Mouse (Mus musculus): Measurements from ENCODE around the gene Krt33a. TPM values are rescaled to one million over a fixed set of nuclear protein-coding genes. Genes with fewer than 3 reads are reported as not detected.

Krt33a gene
- not detected in 2 replicates for polyA plus RNA-seq (2014; fragmentation: Nextera tagmentation; extraction: Ambion mirVana)

GRCm38 (mm10) chr11:100016112-100016511, at the start of gene Krt33a:
Gene Krt33a (minus strand): TSS chr11:100016212.
- Histone ChIP-seq H3K4me3 (ENCODE audit: low read depth, low read length) (no peak within 1 kb of the TSS), H3K27ac (ENCODE audit: low read depth, low read length) (no peak within 1 kb of the TSS), H3K4me2 (replicated peaks; ENCODE audit: low read depth, low read length) (no peak within 1 kb of the TSS), H3K36me3 (ENCODE audit: control insufficient read depth, insufficient read depth, low read length) (no peaks in the 10 kb centered on the region), H3K9ac (ENCODE audit: low read depth, low read length) (no peak within 1 kb of the TSS), H3K9me3 (ENCODE audit: control insufficient read depth, low read length) (no peaks in the 10 kb centered on the region), H3K4me1 (replicated peaks; ENCODE audit: control insufficient read depth, insufficient read depth, low read length) (no peaks in the 10 kb centered on the region), H3K27me3 (ENCODE audit: control insufficient read depth, insufficient read depth, low read length) (no peaks in the 10 kb centered on the region)
- DNase-seq (ENCODE audit: low spot score): no peak
- 78% methylated on average over 3 of the region's 4 CpGs for WGBS
- ATAC-seq (ENCODE audit: low FRiP score): no peak

DNA sequence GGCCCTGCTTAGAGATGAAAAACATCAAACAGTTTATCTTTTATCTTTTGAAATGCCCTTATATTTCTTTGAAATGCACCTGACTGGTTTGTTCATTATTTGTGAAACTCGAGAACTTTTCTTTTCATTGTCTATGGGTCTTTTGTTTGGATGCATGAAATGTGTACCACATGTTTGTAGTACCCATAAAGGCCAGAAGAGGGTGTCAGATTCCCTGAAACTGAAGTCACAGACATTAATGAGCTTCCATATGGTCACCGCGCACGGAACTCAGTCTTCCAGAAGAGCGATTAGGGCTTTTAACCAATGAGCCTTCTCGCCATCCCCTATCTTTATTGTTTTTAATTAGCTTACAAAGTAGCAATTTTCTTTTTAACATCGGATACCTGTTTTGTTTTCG, 42.9 kb upstream of the Krt33a start:
- Histone ChIP-seq H3K4me3 (ENCODE audit: low read depth, low read length) (no peak overlapping the region), H3K4me2 (replicated peaks; ENCODE audit: low read depth, low read length) (no peak overlapping the region), H3K9ac (ENCODE audit: low read depth, low read length) (no peak overlapping the region), H3K36me3 (ENCODE audit: control insufficient read depth, insufficient read depth, low read length) (no peaks in the 10 kb centered on the region), H3K9me3 (ENCODE audit: control insufficient read depth, low read length) (no peaks in the 10 kb centered on the region), H3K27me3 (ENCODE audit: control insufficient read depth, insufficient read depth, low read length) (no peaks in the 10 kb centered on the region), H3K27ac (ENCODE audit: low read depth, low read length) (no peak overlapping the region), H3K4me1 (replicated peaks; ENCODE audit: control insufficient read depth, insufficient read depth, low read length) (no peaks in the 10 kb centered on the region)
- 69% methylated on average over 8 of the region's 8 CpGs for WGBS
- DNase-seq (ENCODE audit: low spot score) (peak; percentile 14), ATAC-seq (ENCODE audit: low FRiP score) (no peak)

DNA sequence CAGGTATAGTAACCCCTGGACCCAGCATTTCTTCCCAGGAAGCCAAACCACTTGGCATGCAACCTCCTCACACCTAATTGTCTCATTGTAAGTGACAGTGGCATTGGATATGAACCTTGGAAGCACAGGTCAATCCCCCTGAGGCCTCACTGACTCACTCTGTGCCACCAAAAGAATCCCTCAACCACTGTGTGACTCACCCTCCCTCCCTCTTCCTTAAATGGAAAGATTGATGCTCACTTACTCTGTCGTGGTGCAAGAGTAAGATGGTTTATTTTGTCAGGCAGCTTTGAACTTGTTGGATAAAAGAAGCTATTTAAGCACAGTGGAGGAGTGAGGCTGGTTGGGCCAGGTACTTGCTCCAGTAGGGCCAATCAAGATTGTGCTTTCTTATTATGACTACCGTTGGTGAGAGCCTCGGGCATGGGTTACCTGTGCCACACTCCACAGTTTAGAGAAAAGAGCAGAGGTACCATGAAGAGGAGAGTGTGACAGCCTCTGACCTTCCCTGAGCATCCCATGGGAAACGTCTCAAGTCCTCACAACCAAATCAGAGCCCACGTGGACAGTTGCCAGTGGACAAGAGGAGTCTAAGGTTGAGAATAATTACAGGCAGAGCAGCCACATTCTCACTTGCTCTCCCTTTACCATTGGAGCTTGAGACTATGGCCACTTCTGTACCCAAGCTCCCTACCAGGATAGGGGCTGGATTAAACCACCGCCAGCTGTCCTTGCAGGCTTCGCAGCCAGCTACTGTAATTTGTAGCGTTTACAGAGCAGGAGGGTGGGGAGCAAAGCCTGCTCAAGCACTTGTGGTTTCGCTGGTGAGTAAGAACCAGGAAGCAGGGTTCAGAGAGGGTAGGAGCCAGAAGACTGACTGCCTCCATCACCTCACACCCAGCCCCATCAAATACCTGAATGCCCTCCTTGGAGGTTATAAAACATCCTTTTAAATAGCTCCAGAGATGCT, 40.0 kb upstream of the Krt33a start:
- no peak overlapping the region for H3K27ac ChIP-seq (ENCODE audit: low read depth, low read length)
- H3K4me2 ChIP-seq (replicated peaks; ENCODE audit: low read depth, low read length): no peak overlapping the region
- H3K27me3 ChIP-seq (ENCODE audit: control insufficient read depth, insufficient read depth, low read length): no peaks in the 10 kb centered on the region
- DNase-seq (ENCODE audit: low spot score) (no peak), ATAC-seq (ENCODE audit: low FRiP score) (no peak)
- 83% methylated on average over 9 of the region's 9 CpGs for WGBS
- no peak overlapping the region for H3K4me3 ChIP-seq (ENCODE audit: low read depth, low read length)
- H3K9ac ChIP-seq (ENCODE audit: low read depth, low read length): no peak overlapping the region
- H3K36me3 ChIP-seq (ENCODE audit: control insufficient read depth, insufficient read depth, low read length): no peaks in the 10 kb centered on the region
- H3K9me3 ChIP-seq (ENCODE audit: control insufficient read depth, low read length): no peaks in the 10 kb centered on the region
- H3K4me1 ChIP-seq (replicated peaks; ENCODE audit: control insufficient read depth, insufficient read depth, low read length): no peaks in the 10 kb centered on the region

GRCm38 (mm10) chr11:100050451-100050850, 34.4 kb upstream of the Krt33a start, which contains the start of gene Krt31:
Gene Krt31 (minus strand): TSS chr11:100050551.
- no peak within 1 kb of the TSS for H3K4me2 ChIP-seq (replicated peaks; ENCODE audit: low read depth, low read length)

DNA sequence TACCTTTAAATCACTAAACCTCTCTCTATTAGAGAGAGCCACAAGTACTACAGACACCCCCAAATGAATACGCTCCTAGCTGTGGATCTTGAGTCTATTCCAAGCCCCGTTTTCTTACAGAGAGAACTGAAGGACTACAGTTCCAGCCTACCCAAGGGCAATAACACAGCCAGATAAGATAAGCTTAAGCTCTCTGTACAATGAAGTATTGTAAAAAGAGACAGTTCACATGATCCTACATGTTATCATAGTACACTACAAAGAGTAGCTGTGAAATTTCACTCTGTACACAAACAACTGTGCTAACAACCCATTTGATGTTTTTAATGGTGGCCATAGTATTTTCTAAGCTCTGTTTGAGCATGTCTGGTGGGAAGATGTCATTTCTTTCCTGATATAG, 31.2 kb upstream of the Krt33a start:
- DNase-seq (ENCODE audit: low spot score) (no peak), ATAC-seq (ENCODE audit: low FRiP score) (no peak)
- Histone ChIP-seq H3K9ac (ENCODE audit: low read depth, low read length) (no peak overlapping the region), H3K4me3 (ENCODE audit: low read depth, low read length) (no peak overlapping the region), H3K4me1 (replicated peaks; ENCODE audit: control insufficient read depth, insufficient read depth, low read length) (no peaks in the 10 kb centered on the region), H3K27me3 (ENCODE audit: control insufficient read depth, insufficient read depth, low read length) (no peaks in the 10 kb centered on the region), H3K4me2 (replicated peaks; ENCODE audit: low read depth, low read length) (no peak overlapping the region), H3K9me3 (ENCODE audit: control insufficient read depth, low read length) (no peaks in the 10 kb centered on the region), H3K36me3 (ENCODE audit: control insufficient read depth, insufficient read depth, low read length) (no peaks in the 10 kb centered on the region), H3K27ac (ENCODE audit: low read depth, low read length) (no peak overlapping the region)
- WGBS: 98% methylated on average over 2 of the region's 2 CpGs

More at GRCm38 (mm10) chr11:100050451-100050850, 34.4 kb upstream of the Krt33a start, which contains the start of gene Krt31:
- H3K36me3 ChIP-seq (ENCODE audit: control insufficient read depth, insufficient read depth, low read length): no peaks in the 10 kb centered on the region
- H3K27me3 ChIP-seq (ENCODE audit: control insufficient read depth, insufficient read depth, low read length): no peaks in the 10 kb centered on the region
- 79% methylated on average over 2 of the region's 3 CpGs for WGBS
- no peaks in the 10 kb centered on the region for H3K4me1 ChIP-seq (replicated peaks; ENCODE audit: control insufficient read depth, insufficient read depth, low read length)
- DNase-seq (ENCODE audit: low spot score) (no peak), ATAC-seq (ENCODE audit: low FRiP score) (no peak)
- no peak within 1 kb of the TSS for H3K9ac ChIP-seq (ENCODE audit: low read depth, low read length)
- H3K9me3 ChIP-seq (ENCODE audit: control insufficient read depth, low read length): no peaks in the 10 kb centered on the region
- no peak within 1 kb of the TSS for H3K4me3 ChIP-seq (ENCODE audit: low read depth, low read length)
- no peak within 1 kb of the TSS for H3K27ac ChIP-seq (ENCODE audit: low read depth, low read length)

DNA sequence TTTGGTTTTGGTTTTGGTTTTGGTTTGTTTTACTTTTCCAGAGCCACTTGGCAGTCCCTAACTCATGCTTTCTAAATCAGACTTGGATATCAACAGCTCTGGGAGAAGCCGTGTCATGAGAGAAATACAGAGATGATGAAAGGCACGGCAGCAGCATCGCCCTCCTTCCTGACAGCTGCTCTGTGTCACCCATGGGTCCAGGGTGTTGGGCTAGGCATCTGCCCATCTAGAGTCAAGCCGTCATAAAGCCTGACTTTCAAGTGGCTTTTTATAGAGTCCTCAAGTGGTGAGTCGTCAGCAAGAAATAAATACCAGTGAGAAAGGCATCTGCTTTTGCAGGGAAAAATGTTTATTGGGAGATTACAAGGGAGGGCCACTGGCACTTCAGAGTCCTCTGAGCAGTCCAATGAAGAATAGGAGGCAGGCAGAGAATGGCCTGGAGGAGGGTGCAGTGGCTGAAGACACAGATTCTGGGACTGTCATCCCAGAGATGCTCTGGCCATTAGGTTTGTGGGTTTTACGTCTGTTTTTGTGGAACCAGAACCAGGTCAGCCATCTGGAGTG, 30.4 kb upstream of the Krt33a start:
- H3K9me3 ChIP-seq (ENCODE audit: control insufficient read depth, low read length): no peaks in the 10 kb centered on the region
- no peak overlapping the region for H3K9ac ChIP-seq (ENCODE audit: low read depth, low read length)
- ATAC-seq (ENCODE audit: low FRiP score) (no peak), DNase-seq (ENCODE audit: low spot score) (no peak)
- H3K27ac ChIP-seq (ENCODE audit: low read depth, low read length): no peak overlapping the region
- no peak overlapping the region for H3K4me2 ChIP-seq (replicated peaks; ENCODE audit: low read depth, low read length)
- no peaks in the 10 kb centered on the region for H3K27me3 ChIP-seq (ENCODE audit: control insufficient read depth, insufficient read depth, low read length)
- no peaks in the 10 kb centered on the region for H3K4me1 ChIP-seq (replicated peaks; ENCODE audit: control insufficient read depth, insufficient read depth, low read length)
- no peaks in the 10 kb centered on the region for H3K36me3 ChIP-seq (ENCODE audit: control insufficient read depth, insufficient read depth, low read length)
- WGBS: 89% methylated on average over 6 of the region's 6 CpGs
- H3K4me3 ChIP-seq (ENCODE audit: low read depth, low read length): no peak overlapping the region

- 88% methylated on average over 6 of the region's 6 CpGs for WGBS
- H3K9me3 ChIP-seq (ENCODE audit: control insufficient read depth, low read length): no peaks in the 10 kb centered on the region
- no peaks in the 10 kb centered on the region for H3K36me3 ChIP-seq (ENCODE audit: control insufficient read depth, insufficient read depth, low read length)
- no peaks in the 10 kb centered on the region for H3K27me3 ChIP-seq (ENCODE audit: control insufficient read depth, insufficient read depth, low read length)
- H3K27ac ChIP-seq (ENCODE audit: low read depth, low read length): no peak within 1 kb of the TSS
- no peak within 1 kb of the TSS for H3K9ac ChIP-seq (ENCODE audit: low read depth, low read length)
- ATAC-seq (ENCODE audit: low FRiP score) (no peak), DNase-seq (ENCODE audit: low spot score) (no peak)
- no peaks in the 10 kb centered on the region for H3K4me1 ChIP-seq (replicated peaks; ENCODE audit: control insufficient read depth, insufficient read depth, low read length)
- H3K4me3 ChIP-seq (ENCODE audit: low read depth, low read length): no peak within 1 kb of the TSS
- H3K4me2 ChIP-seq (replicated peaks; ENCODE audit: low read depth, low read length): no peak within 1 kb of the TSS
These were observed 25.4 kb upstream of the Krt33a start, which contains the start of gene Krt34 for GRCm38 (mm10) chr11:100041454-100041853. Gene Krt34 (minus strand): TSS chr11:100041554.

DNA sequence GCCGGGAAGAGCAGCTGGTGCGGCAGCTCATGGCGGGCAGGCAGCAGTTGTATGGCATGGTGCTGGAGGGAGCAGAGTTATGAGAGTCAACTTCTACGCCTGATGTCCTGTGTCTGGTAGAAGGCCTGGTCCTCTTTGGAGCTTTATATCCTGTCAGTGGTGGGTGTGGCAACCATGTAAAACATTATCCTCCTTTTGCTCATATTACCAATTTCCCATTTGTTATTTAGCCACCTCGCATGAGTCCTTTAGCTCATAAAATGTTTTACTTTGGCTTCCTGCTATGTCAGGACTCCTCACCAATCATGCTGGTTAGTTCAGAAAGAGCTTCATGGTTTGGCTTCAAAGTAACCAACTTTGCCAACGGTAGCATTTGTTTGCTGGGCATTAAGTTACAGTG, 13.8 kb upstream of the Krt33a start, which contains the start of gene Krt33b:
Gene Krt33b (minus strand): TSS at position 101 of the 400 bp plus-strand sequence.
- Histone ChIP-seq H3K27me3 (ENCODE audit: control insufficient read depth, insufficient read depth, low read length) (no peaks in the 10 kb centered on the region), H3K9ac (ENCODE audit: low read depth, low read length) (no peak within 1 kb of the TSS), H3K4me3 (ENCODE audit: low read depth, low read length) (no peak within 1 kb of the TSS), H3K4me1 (replicated peaks; ENCODE audit: control insufficient read depth, insufficient read depth, low read length) (no peaks in the 10 kb centered on the region), H3K4me2 (replicated peaks; ENCODE audit: low read depth, low read length) (no peak within 1 kb of the TSS), H3K36me3 (ENCODE audit: control insufficient read depth, insufficient read depth, low read length) (no peaks in the 10 kb centered on the region), H3K9me3 (ENCODE audit: control insufficient read depth, low read length) (no peaks in the 10 kb centered on the region), H3K27ac (ENCODE audit: low read depth, low read length) (no peak within 1 kb of the TSS)
- ATAC-seq (ENCODE audit: low FRiP score): no peak
- no peak for DNase-seq (ENCODE audit: low spot score)
- 83% methylated on average over 6 of the region's 6 CpGs for WGBS
